Mouse (Mus musculus) c-Kit-negative CD71-positive TER-119-positive erythroid progenitor cells, embryonic 14.5 days (primary cell): ENCODE data around the gene Plcl1.

Experiments
- DNase-seq: peaks from one replicate; pipeline ENCODE4 v3.0.0-alpha.2; 2013; ENCODE audit warnings: low read depth, low spot score

Gene Plcl1

DNA sequence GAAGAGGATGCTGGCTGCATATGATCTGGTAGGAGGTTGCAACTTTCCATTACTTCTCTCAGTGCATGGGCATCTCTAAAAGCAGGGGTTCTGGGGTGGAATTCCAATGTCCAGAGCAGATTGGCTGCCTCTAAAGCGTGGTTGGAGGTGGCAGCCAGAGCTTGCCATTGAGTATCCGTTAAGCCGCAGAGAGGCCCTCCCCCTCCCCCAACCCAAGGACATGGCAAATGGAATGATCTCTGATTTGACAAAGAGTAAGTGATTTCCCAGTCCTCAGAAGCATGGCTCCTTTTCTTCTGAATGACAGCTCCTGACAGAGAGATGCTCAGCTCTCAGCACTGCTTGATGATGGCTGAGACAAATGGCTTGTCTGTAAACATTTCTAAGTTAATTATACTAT is 296.4 kb downstream of the Plcl1 start:
- no peak for DNase-seq

- no peak for DNase-seq
Measured at GRCm38 (mm10) chr1:55704707-55705106, 299.0 kb downstream of the Plcl1 start.

DNA sequence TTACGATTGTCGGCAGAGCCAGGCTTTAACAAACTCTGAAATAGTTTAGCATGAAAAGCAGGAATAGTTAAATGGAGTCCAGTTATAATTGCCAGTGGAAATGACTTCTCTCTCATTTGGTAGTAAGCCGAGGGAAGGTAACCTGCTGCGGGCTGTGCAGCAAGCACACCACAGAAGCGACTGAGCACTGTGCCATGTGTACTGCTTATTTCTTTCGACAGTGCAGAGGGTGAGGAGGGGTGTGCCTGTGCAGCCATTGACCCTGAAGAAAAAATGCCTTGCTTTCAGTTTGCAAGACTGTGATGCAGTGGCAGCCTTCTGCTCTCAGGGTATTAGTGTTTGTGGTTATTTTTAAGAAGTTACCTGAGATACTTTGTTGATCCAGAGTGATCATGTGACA is 299.5 kb downstream of the Plcl1 start:
- no peak for DNase-seq

GRCm38 (mm10) chr1:55705756-55706155 is 300.0 kb downstream of the Plcl1 start:
- no peak for DNase-seq

- no peak for DNase-seq
Measured at GRCm38 (mm10) chr1:55706933-55707332, 301.2 kb downstream of the Plcl1 start.

DNA sequence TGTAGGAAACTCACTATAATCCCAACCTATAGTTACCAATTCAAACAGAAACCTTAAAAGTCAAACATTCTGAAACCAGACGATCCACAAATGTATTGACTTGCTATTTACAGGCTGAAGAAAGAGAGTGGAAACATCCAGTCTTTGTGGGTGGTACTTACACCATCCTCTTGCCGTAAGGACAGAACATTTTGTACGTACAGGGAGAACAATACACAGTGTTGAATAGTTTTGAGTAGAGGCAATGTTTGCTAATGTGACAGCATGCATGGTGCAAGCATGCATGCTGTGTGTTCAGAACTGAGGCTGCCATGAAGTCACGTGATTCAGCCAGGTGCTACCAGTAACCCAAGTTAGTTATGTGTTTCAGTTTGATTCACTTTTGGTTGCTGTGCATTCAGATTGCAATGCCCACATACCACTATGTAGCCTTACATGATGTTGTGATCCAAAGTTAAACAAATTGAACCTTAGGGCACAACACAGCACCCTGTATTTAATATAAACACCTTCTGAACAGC is 311.6 kb downstream of the Plcl1 start:
- DNase-seq, result no peak

- DNase-seq, result no peak
Measured at GRCm38 (mm10) chr1:55725428-55725827, 319.7 kb downstream of the Plcl1 start.

DNA sequence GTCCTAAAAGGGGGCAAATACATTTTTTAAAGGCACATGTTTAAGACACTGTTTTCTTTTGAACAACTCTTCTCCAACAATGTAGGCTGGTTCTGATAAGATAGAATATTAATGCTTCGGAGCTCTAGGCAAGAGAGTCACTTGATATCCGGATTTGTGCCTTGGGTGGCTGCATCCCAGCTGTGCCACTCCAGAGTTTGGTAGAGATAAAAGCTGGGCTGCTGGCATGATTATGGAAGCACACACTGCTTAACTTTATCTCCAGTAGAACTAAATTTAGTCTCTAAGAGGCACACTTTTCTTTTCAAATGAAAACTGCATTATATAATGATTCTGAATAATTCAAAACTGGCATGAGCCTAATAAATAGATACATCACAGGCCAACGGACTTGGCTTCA is 323.6 kb downstream of the Plcl1 start:
- DNase-seq, result no peak

DNA sequence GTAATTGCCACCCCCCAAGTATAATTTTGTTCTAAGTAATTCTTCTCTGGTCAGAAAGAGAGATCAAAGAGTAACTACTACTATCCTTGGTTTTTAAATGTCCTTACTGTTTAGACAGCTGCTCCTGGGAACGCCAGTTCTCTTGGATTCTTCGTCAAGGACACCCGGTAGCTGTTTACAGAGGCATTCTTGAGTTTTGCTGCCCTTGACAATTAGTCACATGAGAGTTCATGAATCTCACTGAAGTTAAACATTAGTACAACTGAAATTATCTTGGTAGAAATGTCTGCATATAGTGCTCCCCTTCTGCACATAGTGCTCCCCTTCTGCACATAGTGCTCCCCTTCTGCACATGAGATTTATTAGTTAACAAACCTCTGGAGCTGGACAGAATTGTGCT is 327.2 kb downstream of the Plcl1 start:
- DNase-seq, result no peak

DNA sequence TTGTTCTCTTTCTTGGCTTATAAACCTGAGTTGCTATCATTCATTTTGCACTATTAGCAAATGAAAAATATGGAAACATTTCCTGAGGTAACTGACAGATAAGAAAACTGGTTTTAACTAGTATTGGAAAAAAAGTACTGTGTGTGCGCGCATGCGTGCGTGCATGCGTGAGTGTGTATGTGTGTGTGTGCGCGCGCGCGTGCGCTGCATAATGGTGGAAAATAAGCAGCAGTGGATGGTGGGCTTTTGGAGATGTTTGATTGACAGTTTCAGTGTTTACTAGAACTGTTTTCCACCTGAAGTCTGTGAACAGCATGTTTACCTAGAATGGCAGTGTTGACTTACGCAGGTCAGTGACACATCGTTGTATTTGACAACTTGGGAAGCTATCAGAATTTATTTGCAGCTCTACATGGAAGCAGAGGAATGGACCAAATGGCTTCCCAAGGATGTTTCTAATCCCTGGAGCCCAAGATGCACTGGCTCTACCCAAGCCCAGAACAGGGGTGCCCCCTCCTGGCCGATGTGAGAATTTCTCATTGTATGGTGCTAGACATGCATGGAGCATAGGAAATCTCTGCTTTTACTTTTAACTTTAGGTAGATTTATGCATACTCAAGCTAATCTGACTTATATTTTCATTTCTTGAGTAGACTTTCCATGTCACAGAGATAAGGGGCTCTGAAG is 330.5 kb downstream of the Plcl1 start:
- DNase-seq, result no peak

DNA sequence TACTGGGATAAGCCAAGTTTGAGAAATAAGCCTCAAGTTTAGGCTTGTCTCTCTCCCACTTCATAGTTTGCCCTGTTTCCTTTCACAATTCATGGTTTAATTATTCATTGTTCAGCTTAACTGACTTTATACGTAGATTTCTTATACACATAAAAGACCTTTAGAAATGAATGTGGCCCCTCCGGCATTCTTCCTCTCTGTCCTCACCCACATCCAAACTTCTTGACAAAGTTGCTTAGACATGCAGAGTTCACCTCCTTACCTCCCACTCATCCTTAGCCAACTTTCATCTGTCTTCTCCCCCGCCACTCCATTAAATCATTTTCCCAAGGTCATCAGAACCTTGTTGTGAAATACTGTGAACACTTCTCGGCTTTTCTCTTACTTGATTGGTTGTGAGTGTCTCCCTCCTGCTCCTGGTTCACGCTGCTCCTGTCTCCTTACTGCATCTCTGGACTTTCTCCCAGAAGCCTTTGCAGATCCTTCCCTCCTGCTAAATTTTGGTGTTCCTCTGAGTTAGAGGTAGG is 331.1 kb downstream of the Plcl1 start:
- DNase-seq, result no peak

GRCm38 (mm10) chr1:55738746-55739365 is 333.1 kb downstream of the Plcl1 start:
- DNase-seq, result no peak

DNA sequence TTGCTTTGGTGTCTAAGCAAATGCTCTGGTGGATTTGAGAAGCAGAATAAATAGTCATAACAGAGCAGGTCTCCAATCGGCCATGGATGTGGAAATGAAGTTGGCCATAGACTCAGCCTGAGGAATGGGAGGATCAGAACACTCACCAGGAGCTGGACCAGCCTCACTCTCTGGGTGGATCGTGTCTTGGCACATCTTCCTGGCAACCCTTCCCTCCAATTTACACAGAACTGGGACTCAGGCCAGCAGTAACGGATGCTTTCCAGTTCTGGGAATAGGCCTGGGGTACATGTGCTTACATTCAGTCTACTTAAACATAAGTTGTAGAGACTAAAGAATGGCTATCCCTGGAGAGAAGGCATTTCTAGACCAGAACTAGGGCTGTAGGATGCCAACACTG is 336.2 kb downstream of the Plcl1 start:
- no peak for DNase-seq

DNA sequence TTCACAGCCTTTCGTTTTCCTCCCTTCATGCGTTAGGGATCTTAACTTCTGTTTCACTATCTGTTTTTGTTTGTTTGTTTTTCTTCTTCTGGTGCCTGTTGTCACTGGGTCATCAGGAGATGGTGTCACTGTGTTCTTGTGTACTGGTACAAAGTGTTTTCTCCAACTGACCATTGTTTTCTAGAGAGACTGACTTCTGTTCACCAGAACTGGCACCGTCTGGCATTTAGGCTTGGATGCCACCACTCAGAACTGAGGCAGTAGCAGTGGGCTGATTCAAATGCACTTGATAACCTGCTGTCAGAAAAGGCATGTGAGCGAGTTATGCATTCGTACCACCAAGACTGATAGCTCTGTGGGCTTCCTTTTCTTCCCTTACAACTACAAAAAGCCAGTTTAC is 342.8 kb downstream of the Plcl1 start:
- no peak for DNase-seq

GRCm38 (mm10) chr1:55749770-55750169 is 344.0 kb downstream of the Plcl1 start:
- DNase-seq, result no peak

GRCm38 (mm10) chr1:55755742-55756141 is 350.0 kb downstream of the Plcl1 start:
- DNase-seq, result no peak

GRCm38 (mm10) chr1:55762284-55762683 is 356.6 kb downstream of the Plcl1 start:
- DNase-seq, result no peak

- no peak for DNase-seq
Measured at GRCm38 (mm10) chr1:55763171-55763570, 357.4 kb downstream of the Plcl1 start.

DNA sequence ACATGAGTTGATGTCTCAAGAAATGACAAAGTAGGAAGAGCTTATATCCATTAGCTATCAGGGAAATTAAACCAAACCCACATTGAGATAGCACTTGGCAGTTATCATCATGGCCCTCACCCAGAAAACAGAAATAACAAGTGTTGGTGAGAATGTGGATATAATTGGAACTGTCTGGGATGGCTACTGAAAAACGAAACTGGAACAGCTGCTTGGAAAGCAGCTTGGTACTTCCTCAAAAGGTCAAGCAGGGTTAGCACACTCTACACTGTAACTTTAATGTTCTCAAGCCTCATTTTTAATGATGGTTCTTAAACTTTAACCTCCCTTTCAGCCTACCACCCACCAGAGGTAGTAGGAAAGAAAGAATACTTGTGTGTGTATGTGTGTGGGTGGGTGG is 361.0 kb downstream of the Plcl1 start:
- no peak for DNase-seq

- DNase-seq, result no peak
Measured at GRCm38 (mm10) chr1:55770072-55770785, 364.5 kb downstream of the Plcl1 start.

- DNase-seq, result no peak
Measured at GRCm38 (mm10) chr1:55792817-55793216, 387.1 kb downstream of the Plcl1 start.
